Mouse (Mus musculus) limb, embryonic 11.5 days (tissue): ENCODE results near the gene Aoc3. TPM values are rescaled to one million over a fixed set of nuclear protein-coding genes. Genes with fewer than 3 reads are reported as not detected.

ENCODE experiments used
- ATAC-seq: fragments of 200-750 bp; cut with Nextera tagmentation; 2 replicates; pipeline ENCODE4 v1.8.0; 2017; ENCODE audit warnings: low read depth; ENCODE audit not compliant: insufficient number of reproducible peaks, low FRiP score, low TSS enrichment
- DNase-seq: peaks from one replicate; pipeline ENCODE4 v3.0.0-alpha.2; 2015; ENCODE audit warnings: low spot score
- H3K27ac ChIP-seq: fragments of 300-500 bp; sonication (generic); replicated peaks from 2 replicates; pipeline ENCODE4 v1.5.1; 2014; ENCODE audit warnings: low read depth, mild to moderate bottlenecking, low read length
- H3K27me3 ChIP-seq: fragments of 300-500 bp; sonication (generic); 2 replicates; pipeline ENCODE4 v1.6.1; 2014; ENCODE audit warnings: mild to moderate bottlenecking, low read length, mixed read lengths; ENCODE audit not compliant: control insufficient read depth, insufficient read depth
- H3K36me3 ChIP-seq: fragments of 300-500 bp; sonication (generic); 2 replicates; pipeline ENCODE4 v1.6.1; 2014; ENCODE audit warnings: mild to moderate bottlenecking, low read length, moderate library complexity, mixed read lengths; ENCODE audit not compliant: control insufficient read depth, insufficient read depth
- H3K4me1 ChIP-seq: fragments of 300-500 bp; sonication (generic); 2 replicates; pipeline ENCODE4 v1.6.1; 2014; ENCODE audit warnings: low read length, mixed read lengths; ENCODE audit not compliant: control insufficient read depth, insufficient read depth
- H3K4me2 ChIP-seq: fragments of 300-500 bp; sonication (generic); 2 replicates; pipeline ENCODE4 v1.6.1; 2014; ENCODE audit warnings: low read depth, mild to moderate bottlenecking, moderate library complexity; ENCODE audit not compliant: severe bottlenecking
- H3K4me3 ChIP-seq: fragments of 300-500 bp; sonication (generic); 2 replicates; pipeline ENCODE4 v1.5.1; 2014; ENCODE audit warnings: low read depth, low read length
- H3K9ac ChIP-seq: fragments of 300-500 bp; sonication (generic); 2 replicates; pipeline ENCODE4 v1.6.1; 2014; ENCODE audit warnings: mild to moderate bottlenecking, low read length
- H3K9me3 ChIP-seq: fragments of 300-500 bp; sonication (generic); 2 replicates; pipeline ENCODE4 v1.6.1; 2016; ENCODE audit warnings: low read length; ENCODE audit not compliant: control insufficient read depth
- WGBS: fragments of 180-500 bp; shearing (Covaris S2); extraction: QIAGEN DNeasy Blood & Tissue Kit; methylation state at CpG from one replicate; pipeline ENCODE4 v1.1.7; 2014; 5-methylcytosine and 5-hydroxymethylcytosine counted together
- polyA plus RNA-seq: library from polyadenylated mRNA; unstranded; fragments of >200 nt; fragmentation: Nextera tagmentation; extraction: Ambion mirVana; gene quantifications from 2 replicates; pipeline ENCODE4 v1.2.1, GENCODE M21; 2014

Gene Aoc3
- not detected in 2 replicates for polyA plus RNA-seq

DNA sequence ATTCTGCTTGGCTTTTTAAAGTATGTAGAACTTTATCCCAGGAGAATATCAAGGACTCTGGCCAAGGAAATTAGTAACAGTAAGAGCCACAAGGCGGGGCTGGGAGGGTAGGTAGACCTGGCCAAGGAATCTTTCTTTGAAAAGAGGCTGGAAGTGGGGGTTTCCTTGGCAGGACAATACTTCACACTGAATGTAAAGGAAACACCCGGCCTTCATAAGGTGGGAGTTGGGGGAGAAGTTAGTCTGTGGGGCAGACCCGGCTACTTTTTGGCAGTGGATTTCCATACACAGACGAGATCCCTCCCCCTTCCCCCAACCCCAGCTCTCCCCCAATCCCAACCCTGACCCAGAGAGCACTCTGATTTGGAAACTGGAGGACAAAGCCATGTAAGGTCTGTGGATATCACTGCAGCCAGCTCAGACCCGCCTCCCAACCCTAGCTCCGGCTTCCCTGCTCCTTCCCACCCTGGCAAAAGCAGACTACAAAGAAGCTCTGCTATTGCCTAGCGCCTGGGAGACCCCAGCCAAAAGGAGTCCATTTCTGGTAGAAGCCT, at the start of gene Aoc3:
TSS of gene Aoc3 (plus strand) at position 235 of the 554 bp plus-strand sequence.
- ATAC-seq: no peak
- Histone ChIP-seq H3K4me1 (peaks cover 8% of the 10 kb centered on the region; the same call in 1 of the 2 replicates), H3K36me3 (peaks cover 6% of the 10 kb centered on the region), H3K4me3 (no peak within 1 kb of the TSS), H3K4me2 (no peak within 1 kb of the TSS), H3K9me3 (no peaks in the 10 kb centered on the region), H3K27ac (no peak within 1 kb of the TSS), H3K27me3 (no peaks in the 10 kb centered on the region), H3K9ac (no peak within 1 kb of the TSS)
- DNase-seq: no peak
- WGBS: 75% methylated on average over 7 of the region's 7 CpGs

DNA sequence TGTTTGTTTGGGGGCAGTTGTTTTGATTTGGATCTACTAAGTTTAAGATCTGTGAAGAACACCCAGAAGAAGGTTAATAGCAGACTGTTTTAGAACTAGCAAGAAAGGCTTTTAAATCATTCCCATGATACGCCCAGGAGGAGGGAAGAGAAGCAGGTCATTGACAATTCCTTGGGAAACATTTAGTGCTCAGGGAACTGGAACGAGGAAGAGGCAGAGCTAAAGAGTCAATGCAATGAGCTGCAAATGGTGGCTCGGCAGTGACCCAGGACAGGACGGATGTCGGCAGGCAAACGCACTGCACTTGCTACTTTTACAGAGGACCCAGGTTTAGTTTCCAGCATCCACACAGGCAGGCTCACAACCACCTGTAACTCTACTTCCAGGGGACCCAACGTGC, 49.6 kb upstream of the Aoc3 start:
- H3K36me3 ChIP-seq: peaks cover 2% of the 10 kb centered on the region; the same call in 1 of the 2 replicates
- 54% methylated on average over 7 of the region's 7 CpGs for WGBS
- peaks cover 12% of the 10 kb centered on the region for H3K4me1 ChIP-seq
- no peak for ATAC-seq
- no peak overlapping the region for H3K9ac ChIP-seq
- no peak for DNase-seq
- H3K4me3 ChIP-seq: no peak overlapping the region
- no peaks in the 10 kb centered on the region for H3K9me3 ChIP-seq
- peaks cover 5% of the 10 kb centered on the region; the same call in 1 of the 2 replicates for H3K27me3 ChIP-seq
- H3K4me2 ChIP-seq: no peak overlapping the region
- no peak overlapping the region for H3K27ac ChIP-seq

DNA sequence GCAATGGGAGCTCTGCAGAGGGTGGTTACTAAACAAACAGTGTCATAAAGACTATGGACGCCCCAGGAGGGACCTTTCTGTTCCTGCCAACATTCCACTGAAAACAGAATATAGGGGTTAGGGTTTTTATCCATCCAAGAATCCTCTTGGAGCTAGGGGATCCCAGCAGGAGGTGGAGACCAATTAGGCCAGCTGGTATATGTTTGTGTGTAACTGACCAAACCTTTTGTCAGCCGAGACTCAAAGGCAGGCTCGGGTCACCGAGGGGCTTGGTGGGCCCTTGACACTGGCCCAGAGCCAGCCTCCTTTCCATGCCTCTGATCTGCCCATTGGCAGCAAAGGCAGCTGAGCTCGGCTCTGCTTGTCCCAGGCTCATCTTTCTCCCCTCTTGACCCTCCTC, 47.5 kb upstream of the Aoc3 start:
- H3K9me3 ChIP-seq: no peaks in the 10 kb centered on the region
- no peaks in the 10 kb centered on the region for H3K27me3 ChIP-seq
- DNase-seq (no peak), ATAC-seq (no peak)
- no peak overlapping the region for H3K4me3 ChIP-seq
- H3K27ac ChIP-seq: no peak overlapping the region
- H3K36me3 ChIP-seq: no peaks in the 10 kb centered on the region
- 47% methylated on average over 5 of the region's 5 CpGs for WGBS
- peaks cover 2% of the 10 kb centered on the region; the same call in 1 of the 2 replicates for H3K4me1 ChIP-seq
- no peak overlapping the region for H3K9ac ChIP-seq
- H3K4me2 ChIP-seq: no peak overlapping the region

DNA sequence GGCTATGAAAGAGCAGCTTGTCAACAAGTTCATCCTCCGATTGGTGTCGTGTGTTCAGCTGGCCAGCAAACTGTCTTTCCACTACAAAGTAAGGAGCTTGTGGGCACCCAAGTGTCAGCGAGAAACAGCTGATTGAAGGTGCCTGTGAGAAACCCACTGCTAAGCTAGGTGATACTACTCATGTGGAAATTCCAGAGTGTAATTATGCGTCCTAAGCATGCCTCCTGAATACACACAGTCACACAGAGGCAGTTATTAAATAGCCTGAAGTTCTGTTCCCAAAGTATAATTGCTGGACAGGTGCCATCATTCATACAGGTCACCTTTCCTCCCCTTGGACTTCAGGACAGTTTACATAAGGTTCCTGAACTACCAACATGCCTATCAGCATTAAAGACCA, 46.6 kb upstream of the Aoc3 start:
- no peaks in the 10 kb centered on the region for H3K9me3 ChIP-seq
- no peaks in the 10 kb centered on the region for H3K4me1 ChIP-seq
- DNase-seq: no peak
- no peak overlapping the region for H3K27ac ChIP-seq
- H3K9ac ChIP-seq: no peak overlapping the region
- H3K36me3 ChIP-seq: no peaks in the 10 kb centered on the region; the same call in 1 of the 2 replicates
- 71% methylated on average over 4 of the region's 4 CpGs for whole genome bisulfite sequencing
- H3K4me2 ChIP-seq: no peak overlapping the region
- no peak for ATAC-seq
- no peaks in the 10 kb centered on the region for H3K27me3 ChIP-seq
- no peak overlapping the region for H3K4me3 ChIP-seq

DNA sequence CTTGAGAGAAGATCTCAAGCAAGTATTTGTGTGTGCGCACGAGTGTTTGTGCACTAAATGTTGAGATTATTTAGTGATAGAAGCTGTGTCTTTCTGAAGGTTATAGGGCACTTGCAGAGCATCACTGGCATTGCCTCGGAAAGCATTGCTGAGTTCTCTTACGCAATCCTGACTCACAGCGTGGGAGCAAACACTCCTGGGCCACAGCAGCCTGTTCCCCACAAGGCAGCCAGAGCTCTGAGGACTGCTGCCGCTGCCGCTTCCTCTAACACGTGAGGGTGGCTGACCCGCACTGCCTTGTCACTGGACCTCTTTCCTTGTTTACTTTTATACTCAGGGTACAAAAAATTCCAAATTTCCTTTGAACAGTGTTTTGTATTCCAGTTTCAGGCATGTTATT, 43.1 kb upstream of the Aoc3 start:
- Histone ChIP-seq H3K4me2 (no peak overlapping the region), H3K27me3 (no peaks in the 10 kb centered on the region), H3K4me1 (no peaks in the 10 kb centered on the region), H3K4me3 (no peak overlapping the region), H3K36me3 (peaks cover 5% of the 10 kb centered on the region; the same call in 1 of the 2 replicates), H3K27ac (no peak overlapping the region), H3K9me3 (no peaks in the 10 kb centered on the region), H3K9ac (no peak overlapping the region)
- 88% methylated on average over 9 of the region's 9 CpGs for WGBS
- no peak for DNase-seq
- no peak for ATAC-seq

DNA sequence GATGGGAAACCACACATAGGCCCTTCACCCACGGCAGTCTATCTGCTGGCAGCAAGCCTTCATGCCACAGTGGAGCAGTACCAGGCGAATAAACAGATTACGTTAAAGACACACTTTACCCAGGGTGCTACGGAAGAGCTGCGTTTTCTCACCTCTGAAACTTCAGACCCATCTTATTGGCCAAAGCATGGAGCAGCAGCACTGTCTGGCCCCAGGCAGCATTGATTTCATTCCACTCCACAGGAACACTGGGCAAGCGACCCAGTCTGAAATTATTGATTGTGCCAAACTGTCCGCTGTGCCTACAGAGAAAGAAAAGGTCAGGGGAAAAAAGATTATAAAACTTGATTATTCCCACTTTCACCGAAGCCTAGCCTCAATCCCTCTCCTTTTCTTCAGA, 39.2 kb upstream of the Aoc3 start:
- no peak overlapping the region for H3K4me3 ChIP-seq
- no peaks in the 10 kb centered on the region for H3K4me1 ChIP-seq
- H3K9ac ChIP-seq: no peak overlapping the region
- H3K9me3 ChIP-seq: no peaks in the 10 kb centered on the region
- H3K4me2 ChIP-seq: no peak overlapping the region
- no peak overlapping the region for H3K27ac ChIP-seq
- 92% methylated on average over 8 of the region's 8 CpGs for WGBS
- peaks cover 16% of the 10 kb centered on the region; the same call in 1 of the 2 replicates for H3K36me3 ChIP-seq
- DNase-seq: no peak
- ATAC-seq: no peak
- H3K27me3 ChIP-seq: no peaks in the 10 kb centered on the region

DNA sequence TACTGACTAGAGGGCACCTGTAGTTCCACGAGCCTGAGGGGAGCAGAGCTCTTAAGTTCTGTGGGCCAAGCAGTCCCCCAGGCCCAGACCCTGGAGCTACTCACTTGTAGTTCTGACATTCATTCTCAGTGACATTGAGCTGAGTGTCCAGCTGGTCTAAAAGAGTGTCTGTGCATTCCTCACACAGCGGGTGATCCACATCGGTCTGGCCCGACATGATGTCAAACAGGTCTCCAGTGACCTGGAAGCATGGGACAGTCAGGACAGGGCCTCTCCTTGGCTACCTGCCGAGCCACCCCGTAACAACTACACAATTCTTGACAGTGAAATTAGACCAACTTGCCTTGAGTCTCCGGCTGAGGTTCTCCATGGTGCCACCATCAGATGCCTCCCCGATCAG, 35.2 kb upstream of the Aoc3 start:
- DNase-seq (no peak), ATAC-seq (no peak)
- no peak overlapping the region for H3K4me3 ChIP-seq
- H3K36me3 ChIP-seq: peaks cover 20% of the 10 kb centered on the region
- WGBS: 93% methylated on average over 8 of the region's 8 CpGs
- H3K4me2 ChIP-seq: no peak overlapping the region
- H3K4me1 ChIP-seq: no peaks in the 10 kb centered on the region
- no peaks in the 10 kb centered on the region for H3K27me3 ChIP-seq
- no peak overlapping the region for H3K9ac ChIP-seq
- H3K27ac ChIP-seq: no peak overlapping the region
- no peaks in the 10 kb centered on the region for H3K9me3 ChIP-seq

DNA sequence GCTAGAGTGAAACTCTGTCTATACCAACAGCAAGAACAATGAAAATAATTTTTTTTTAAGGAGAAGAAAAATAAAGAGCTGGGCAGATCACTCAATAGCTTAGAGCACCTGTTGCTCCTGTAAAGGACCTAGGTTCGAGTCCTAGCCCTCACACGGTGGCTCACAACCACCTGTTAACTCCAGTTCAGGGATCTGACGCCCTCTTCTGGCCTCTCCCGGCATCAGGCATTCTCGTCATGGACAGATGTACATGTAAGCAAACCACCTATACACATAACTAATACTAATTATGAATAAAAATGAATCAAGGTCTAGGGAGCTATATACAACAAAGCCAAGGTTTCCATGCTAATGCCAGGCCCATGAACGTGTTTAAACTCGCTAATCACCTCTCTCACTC, 29.5 kb upstream of the Aoc3 start:
- Histone ChIP-seq H3K36me3 (peaks cover 6% of the 10 kb centered on the region), H3K9ac (0 out of 2 replicates have a peak overlapping the region, but pooled peaks have one; percentile 83), H3K27ac (no peak overlapping the region), H3K9me3 (no peaks in the 10 kb centered on the region), H3K27me3 (no peaks in the 10 kb centered on the region), H3K4me1 (peaks cover 5% of the 10 kb centered on the region), H3K4me2 (peak overlapping the region; percentile 99), H3K4me3 (peak overlapping the region; percentile 94)
- 68% methylated on average over 7 of the region's 7 CpGs for WGBS
- no peak for ATAC-seq
- DNase-seq: no peak
